Mouse (Mus musculus): ENCODE results near the gene 2310022B05Rik. TPM values are rescaled to one million over a fixed set of nuclear protein-coding genes. Genes with fewer than 3 reads are reported as not detected.

Gene 2310022B05Rik
- total and polyA plus RNA-seq, 3 experiments, result 6.2 to 27.0 TPM; not detected in 1

GRCm38 (mm10) chr8:124702183-124702582, 39.0 kb upstream of the 2310022B05Rik start:
- H3K9ac ChIP-seq (ENCODE audit: control insufficient read depth, low read depth, low read length, poor library complexity, severe bottlenecking), result no peak overlapping the region
- H3K4me1 ChIP-seq (ENCODE audit: control insufficient read depth in 1 of 2, insufficient read depth in 2 of 2, low read length in 2 of 2), result peaks cover 7 to 9% of the 10 kb centered on the region in 2 experiments
- H3K36me3 ChIP-seq (ENCODE audit: control insufficient read depth in 1 of 2, insufficient read depth in 2 of 2, low read length in 2 of 2), result peaks cover 7% of the 10 kb centered on the region in 2 experiments
- no peak overlapping the region for H3K4me3 ChIP-seq (ENCODE audit: control insufficient read depth in 1 of 2, insufficient read depth in 1 of 2, low read depth in 2 of 2, low read length in 2 of 2)
- TF ChIP-seq SMC3 (IDR thresholded peaks at IDR 0.05; ENCODE audit: low read depth, low read length), result no peak
- no peak for TF ChIP-seq MXI1 (IDR thresholded peaks at IDR 0.05; ENCODE audit: low read depth, low read length)
- no peak for TF ChIP-seq RAD21 (IDR thresholded peaks at IDR 0.05; ENCODE audit: low read depth, low read length)
- no peak for TF ChIP-seq GABPA (IDR thresholded peaks at IDR 0.05; ENCODE audit: low read depth, low read length)
- no peak for TF ChIP-seq ZMIZ1 (IDR thresholded peaks at IDR 0.05; ENCODE audit: low read depth, low read length)
- no peak for TF ChIP-seq CTCF (IDR thresholded peaks at IDR 0.05 in 2 of 3, conservative IDR thresholded peaks at IDR 0.05 in 1 of 3; ENCODE audit: control insufficient read depth in 1 of 3, insufficient read depth in 1 of 3, low read depth in 2 of 3, low read length in 3 of 3, poor library complexity in 1 of 3, severe bottlenecking in 1 of 3)
- no peak for TF ChIP-seq NELFE (IDR thresholded peaks at IDR 0.05; ENCODE audit: low read depth, low read length)
- TF ChIP-seq CHD1 (IDR thresholded peaks at IDR 0.05; ENCODE audit: low read depth, low read length), result no peak
- no peak for TF ChIP-seq KAT2A (conservative IDR thresholded peaks at IDR 0.05; ENCODE audit: low read depth, low read length)
- no peak for TF ChIP-seq CHD2 (IDR thresholded peaks at IDR 0.05; ENCODE audit: low read length)
- TF ChIP-seq MAX (IDR thresholded peaks at IDR 0.05; ENCODE audit: low read length), result no peak
- TF ChIP-seq TCF12 (IDR thresholded peaks at IDR 0.05; ENCODE audit: low read depth, low read length), result no peak
- no peak for TF ChIP-seq TAL1 (IDR thresholded peaks at IDR 0.05; ENCODE audit: low read length)
- no peak for TF ChIP-seq HCFC1 (IDR thresholded peaks at IDR 0.05; ENCODE audit: low read depth, low read length)
- no peak for TF ChIP-seq TBP (IDR thresholded peaks at IDR 0.05; ENCODE audit: low read depth, low read length)
- TF ChIP-seq GATA1 (IDR thresholded peaks at IDR 0.05; ENCODE audit: low read depth, low read length), result no peak
- no peak for TF ChIP-seq MEF2A (IDR thresholded peaks at IDR 0.05; ENCODE audit: extremely low read depth, insufficient replicate concordance, low read depth, low read length, poor library complexity, severe bottlenecking)
- no peak overlapping the region for H3K27ac ChIP-seq (ENCODE audit: control insufficient read depth, low read depth, low read length)
- no peaks in the 10 kb centered on the region for H3K27me3 ChIP-seq (ENCODE audit: control insufficient read depth in 1 of 2, insufficient read depth in 2 of 2, low read length in 2 of 2)
- DNase-seq (ENCODE audit: low read depth, low spot score), result no peak
- no peaks in the 10 kb centered on the region for H3K79me2 ChIP-seq (ENCODE audit: control insufficient read depth, insufficient read depth, low read length, poor library complexity)
- no peaks in the 10 kb centered on the region for H3K9me3 ChIP-seq (replicated peaks; ENCODE audit: insufficient read depth, low read length)

DNA sequence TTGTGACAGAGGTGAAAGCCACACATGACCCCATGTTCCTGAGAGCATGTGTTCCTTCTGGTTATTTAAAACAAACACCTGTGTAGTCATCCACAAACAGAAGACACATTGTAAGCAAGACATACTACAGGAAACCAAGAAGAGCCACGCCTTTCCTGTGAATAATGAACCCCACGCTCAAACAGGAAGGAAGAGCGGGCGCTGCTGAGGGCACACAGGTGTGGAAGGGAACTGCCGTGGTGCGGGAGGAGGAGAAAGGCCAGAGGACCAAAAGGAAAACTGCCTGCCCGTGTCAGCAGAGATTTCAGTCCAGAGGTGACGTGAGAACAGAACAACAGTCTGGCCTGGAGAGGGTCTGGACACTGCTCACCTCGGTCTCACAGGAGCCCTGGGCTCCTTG, 37.9 kb upstream of the 2310022B05Rik start:
- H3K27me3 ChIP-seq (ENCODE audit: control insufficient read depth in 1 of 2, insufficient read depth in 2 of 2, low read length in 2 of 2), result no peaks in the 10 kb centered on the region
- TF ChIP-seq UBTF (IDR thresholded peaks at IDR 0.05; ENCODE audit: borderline replicate concordance, insufficient read depth, low read depth, low read length) (no peak), ZKSCAN1 (IDR thresholded peaks at IDR 0.05; ENCODE audit: low read depth, low read length) (no peak), ETS1 (IDR thresholded peaks at IDR 0.05; ENCODE audit: low read depth, low read length) (0 out of 2 replicates have a peak, but pooled peaks have one; percentile 16), EP300 (IDR thresholded peaks at IDR 0.05; ENCODE audit: low read depth in 1 of 2, low read length in 2 of 2) (0 out of 4 replicates have a peak, but pooled peaks of 1 of the 2 experiments have one; percentile 11), CTCF (IDR thresholded peaks at IDR 0.05 in 2 of 3, conservative IDR thresholded peaks at IDR 0.05 in 1 of 3; ENCODE audit: control insufficient read depth in 1 of 3, insufficient read depth in 1 of 3, low read depth in 2 of 3, low read length in 3 of 3, poor library complexity in 1 of 3, severe bottlenecking in 1 of 3) (no peak)
- no peak overlapping the region for H3K9ac ChIP-seq (ENCODE audit: control insufficient read depth, low read depth, low read length, poor library complexity, severe bottlenecking)
- no peak overlapping the region for H3K4me3 ChIP-seq (ENCODE audit: control insufficient read depth in 1 of 2, insufficient read depth in 1 of 2, low read depth in 2 of 2, low read length in 2 of 2)
- peak; percentile 16 for DNase-seq (ENCODE audit: low read depth, low spot score)
- no peaks in the 10 kb centered on the region for H3K79me2 ChIP-seq (ENCODE audit: control insufficient read depth, insufficient read depth, low read length, poor library complexity)
- no peaks in the 10 kb centered on the region for H3K9me3 ChIP-seq (replicated peaks; ENCODE audit: insufficient read depth, low read length)
- H3K27ac ChIP-seq (ENCODE audit: control insufficient read depth, low read depth, low read length), result peak overlapping the region; percentile 33; the same call in 1 of the 2 replicates
- peaks cover 7 to 9% of the 10 kb centered on the region in 2 experiments for H3K4me1 ChIP-seq (ENCODE audit: control insufficient read depth in 1 of 2, insufficient read depth in 2 of 2, low read length in 2 of 2)
- peaks cover 7% of the 10 kb centered on the region in 2 experiments for H3K36me3 ChIP-seq (ENCODE audit: control insufficient read depth in 1 of 2, insufficient read depth in 2 of 2, low read length in 2 of 2)

Measured in MEL (cell line).